Mouse (Mus musculus): ENCODE results near the gene Cpsf4. TPM values are rescaled to one million over a fixed set of nuclear protein-coding genes. Genes with fewer than 3 reads are reported as not detected.
"Not testable (repeated sequence)": the region's sequence is repeated elsewhere in the genome, so short reads cannot be mapped to it uniquely, and the experiment has no call there.

The Cpsf4 gene
- polyA plus RNA-seq, 1 experiment from 2014 or later, result 56.2 TPM

GRCm38 (mm10) chr5:145208391-145208790 is 41.4 kb downstream of the Cpsf4 start:
- H3K9me3 ChIP-seq; H3K4me3 ChIP-seq; ATAC-seq (ENCODE audit: borderline replicate concordance, extremely low read depth, low FRiP score, low TSS enrichment); H3K27ac ChIP-seq; H3K9ac ChIP-seq; H3K27me3 ChIP-seq; H3K4me2 ChIP-seq: not testable (repeated sequence)
- 41% methylated on average over 11 of the region's 11 CpGs for WGBS
- Histone ChIP-seq H3K36me3 (peaks cover 37% of the 10 kb centered on the region), H3K4me1 (peaks cover 20% of the 10 kb centered on the region)

GRCm38 (mm10) chr5:145211340-145211739 is 44.3 kb downstream of the Cpsf4 start:
- Histone ChIP-seq H3K4me1 (0 out of 2 replicates have a peak, but pooled peaks cover 3% of the 10 kb centered on the region), H3K4me2 (no peak overlapping the region), H3K9ac (no peak overlapping the region), H3K36me3 (peaks cover 41% of the 10 kb centered on the region), H3K27ac (no peak overlapping the region), H3K27me3 (no peaks in the 10 kb centered on the region), H3K4me3 (no peak overlapping the region), H3K9me3 (no peaks in the 10 kb centered on the region)
- ATAC-seq (ENCODE audit: borderline replicate concordance, extremely low read depth, low FRiP score, low TSS enrichment), result no peak
- WGBS, result 88% methylated on average over 4 of the region's 4 CpGs

- H3K27me3 ChIP-seq, result no peaks in the 10 kb centered on the region
- H3K9ac ChIP-seq, result no peak overlapping the region
- no peak overlapping the region for H3K4me2 ChIP-seq
- H3K27ac ChIP-seq, result no peak overlapping the region
- H3K4me1 ChIP-seq, result no peaks in the 10 kb centered on the region
- no peak overlapping the region for H3K4me3 ChIP-seq
- ATAC-seq (ENCODE audit: borderline replicate concordance, extremely low read depth, low FRiP score, low TSS enrichment), result no peak
- no peaks in the 10 kb centered on the region for H3K9me3 ChIP-seq
- H3K36me3 ChIP-seq, result peaks cover 40% of the 10 kb centered on the region
- WGBS, result 91% methylated on average over 4 of the region's 4 CpGs
Observed at GRCm38 (mm10) chr5:145212216-145212615, 45.2 kb downstream of the Cpsf4 start.

- WGBS, result 92% methylated on average over 3 of the region's 3 CpGs
- H3K9me3 ChIP-seq, result no peaks in the 10 kb centered on the region
- H3K27me3 ChIP-seq, result no peaks in the 10 kb centered on the region
- H3K4me1 ChIP-seq, result no peaks in the 10 kb centered on the region
- H3K9ac ChIP-seq, result no peak overlapping the region
- no peak overlapping the region for H3K4me3 ChIP-seq
- peaks cover 40% of the 10 kb centered on the region for H3K36me3 ChIP-seq
- H3K4me2 ChIP-seq, result no peak overlapping the region
- no peak for ATAC-seq (ENCODE audit: borderline replicate concordance, extremely low read depth, low FRiP score, low TSS enrichment)
- H3K27ac ChIP-seq, result no peak overlapping the region
Observed at GRCm38 (mm10) chr5:145213505-145213904, 46.5 kb downstream of the Cpsf4 start.

GRCm38 (mm10) chr5:145214679-145215078 is 47.7 kb downstream of the Cpsf4 start:
- Histone ChIP-seq H3K4me3 (no peak overlapping the region), H3K4me1 (no peaks in the 10 kb centered on the region), H3K9ac (no peak overlapping the region), H3K9me3 (no peaks in the 10 kb centered on the region), H3K27ac (no peak overlapping the region), H3K36me3 (peaks cover 41% of the 10 kb centered on the region), H3K4me2 (no peak overlapping the region), H3K27me3 (no peaks in the 10 kb centered on the region)
- WGBS, result 75% methylated on average over 4 of the region's 4 CpGs
- no peak for ATAC-seq (ENCODE audit: borderline replicate concordance, extremely low read depth, low FRiP score, low TSS enrichment)

- Histone ChIP-seq H3K9ac (no peak overlapping the region), H3K27ac (no peak overlapping the region), H3K27me3 (no peaks in the 10 kb centered on the region), H3K36me3 (peaks cover 42% of the 10 kb centered on the region; the same call in 1 of the 2 replicates), H3K9me3 (no peaks in the 10 kb centered on the region), H3K4me2 (no peak overlapping the region), H3K4me1 (no peaks in the 10 kb centered on the region), H3K4me3 (no peak overlapping the region)
- ATAC-seq (ENCODE audit: borderline replicate concordance, extremely low read depth, low FRiP score, low TSS enrichment), result no peak
- 70% methylated on average over 6 of the region's 6 CpGs for WGBS
Observed at GRCm38 (mm10) chr5:145217746-145218145, 50.7 kb downstream of the Cpsf4 start.

- H3K4me2 ChIP-seq, result no peak overlapping the region
- H3K36me3 ChIP-seq, result peaks cover 38% of the 10 kb centered on the region; the same call in 1 of the 2 replicates
- no peaks in the 10 kb centered on the region for H3K27me3 ChIP-seq
- H3K27ac ChIP-seq, result no peak overlapping the region
- 95% methylated on average over 21 of the region's 21 CpGs for WGBS
- no peak overlapping the region for H3K4me3 ChIP-seq
- no peak for ATAC-seq (ENCODE audit: borderline replicate concordance, extremely low read depth, low FRiP score, low TSS enrichment)
- no peaks in the 10 kb centered on the region for H3K9me3 ChIP-seq
- no peak overlapping the region for H3K9ac ChIP-seq
- no peaks in the 10 kb centered on the region for H3K4me1 ChIP-seq
Observed at GRCm38 (mm10) chr5:145218206-145218605, 51.2 kb downstream of the Cpsf4 start.

- no peaks in the 10 kb centered on the region for H3K9me3 ChIP-seq
- no peak overlapping the region for H3K27ac ChIP-seq
- no peaks in the 10 kb centered on the region for H3K4me1 ChIP-seq
- no peak for ATAC-seq (ENCODE audit: borderline replicate concordance, extremely low read depth, low FRiP score, low TSS enrichment)
- 93% methylated on average over 20 of the region's 20 CpGs for WGBS
- no peak overlapping the region for H3K4me2 ChIP-seq
- peaks cover 36% of the 10 kb centered on the region; the same call in 1 of the 2 replicates for H3K36me3 ChIP-seq
- no peaks in the 10 kb centered on the region for H3K27me3 ChIP-seq
- H3K4me3 ChIP-seq, result no peak overlapping the region
- H3K9ac ChIP-seq, result no peak overlapping the region
Observed at GRCm38 (mm10) chr5:145218671-145219070, 51.7 kb downstream of the Cpsf4 start.

GRCm38 (mm10) chr5:145219981-145220380 is 53.0 kb downstream of the Cpsf4 start:
- Histone ChIP-seq H3K27me3 (no peaks in the 10 kb centered on the region), H3K4me2 (no peak overlapping the region), H3K9me3 (no peaks in the 10 kb centered on the region), H3K4me1 (no peaks in the 10 kb centered on the region), H3K27ac (no peak overlapping the region), H3K4me3 (no peak overlapping the region), H3K36me3 (peaks cover 32% of the 10 kb centered on the region; the same call in 1 of the 2 replicates), H3K9ac (no peak overlapping the region)
- ATAC-seq (ENCODE audit: borderline replicate concordance, extremely low read depth, low FRiP score, low TSS enrichment), result no peak
- 90% methylated on average over 8 of the region's 8 CpGs for WGBS

- 83% methylated on average over 5 of the region's 5 CpGs for WGBS
- H3K27ac ChIP-seq, result no peak overlapping the region
- no peak for ATAC-seq (ENCODE audit: borderline replicate concordance, extremely low read depth, low FRiP score, low TSS enrichment)
Observed at GRCm38 (mm10) chr5:145222840-145223239, 55.8 kb downstream of the Cpsf4 start.

GRCm38 (mm10) chr5:145223395-145223794 is 56.4 kb downstream of the Cpsf4 start:
- no peak overlapping the region for H3K4me3 ChIP-seq
- 77% methylated on average over 12 of the region's 12 CpGs for WGBS

More at GRCm38 (mm10) chr5:145222840-145223239, 55.8 kb downstream of the Cpsf4 start:
- H3K4me3 ChIP-seq, result no peak overlapping the region
- no peaks in the 10 kb centered on the region for H3K9me3 ChIP-seq
- H3K4me2 ChIP-seq, result no peak overlapping the region
- peaks cover 32% of the 10 kb centered on the region; the same call in 1 of the 2 replicates for H3K36me3 ChIP-seq
- H3K4me1 ChIP-seq, result no peaks in the 10 kb centered on the region
- no peaks in the 10 kb centered on the region for H3K27me3 ChIP-seq
- no peak overlapping the region for H3K9ac ChIP-seq

GRCm38 (mm10) chr5:145226453-145226852 is 59.4 kb downstream of the Cpsf4 start:
- no peak overlapping the region for H3K9ac ChIP-seq
- no peak overlapping the region for H3K4me3 ChIP-seq
- H3K27ac ChIP-seq, result no peak overlapping the region
- no peaks in the 10 kb centered on the region for H3K27me3 ChIP-seq
- no peaks in the 10 kb centered on the region for H3K9me3 ChIP-seq
- H3K4me1 ChIP-seq, result peaks cover 5% of the 10 kb centered on the region; the same call in 1 of the 2 replicates
- no peak overlapping the region for H3K4me2 ChIP-seq
- ATAC-seq (ENCODE audit: borderline replicate concordance, extremely low read depth, low FRiP score, low TSS enrichment), result no peak
- 51% methylated on average over 2 of the region's 2 CpGs for WGBS
- peaks cover 5% of the 10 kb centered on the region; the same call in 1 of the 2 replicates for H3K36me3 ChIP-seq

More at GRCm38 (mm10) chr5:145223395-145223794, 56.4 kb downstream of the Cpsf4 start:
- H3K4me1 ChIP-seq, result no peaks in the 10 kb centered on the region
- peaks cover 27% of the 10 kb centered on the region; the same call in 1 of the 2 replicates for H3K36me3 ChIP-seq
- no peak overlapping the region for H3K27ac ChIP-seq
- H3K9me3 ChIP-seq, result no peaks in the 10 kb centered on the region
- ATAC-seq (ENCODE audit: borderline replicate concordance, extremely low read depth, low FRiP score, low TSS enrichment), result no peak
- H3K4me2 ChIP-seq, result no peak overlapping the region
- H3K27me3 ChIP-seq, result no peaks in the 10 kb centered on the region
- no peak overlapping the region for H3K9ac ChIP-seq

GRCm38 (mm10) chr5:145229283-145229682 is 62.3 kb downstream of the Cpsf4 start:
- not testable (repeated sequence) for H3K9me3 ChIP-seq; H3K4me2 ChIP-seq; H3K27me3 ChIP-seq; H3K36me3 ChIP-seq; H3K4me3 ChIP-seq; H3K27ac ChIP-seq; ATAC-seq (ENCODE audit: borderline replicate concordance, extremely low read depth, low FRiP score, low TSS enrichment); H3K9ac ChIP-seq
- WGBS, result 74% methylated on average over 6 of the region's 6 CpGs
- peaks cover 16% of the 10 kb centered on the region for H3K4me1 ChIP-seq
